In genomic region chr7:66812737-66813136, GRCm38 (mm10) we compare ENCODE assay signal across 11 mouse cellular contexts. TPM values are rescaled to one million over a fixed set of nuclear protein-coding genes. Genes with fewer than 3 reads are reported as not detected.
DNase-seq lines count a peak whose midpoint lies in the region; ATAC-seq and TF ChIP-seq lines count a peak whose summit lies in the region.
"Had no signal": no experiment of that assay in that cellular context is flagged by ENCODE, and none has a peak within 500 bp of the region (broad histone marks: within the 10 kb centered on the region; RNA-seq: fewer than 3 reads in every experiment).

No protein-coding gene starts in this region.

- H3K4me2 ChIP-seq in kidney, postnatal 0 days (ENCODE audit: low read length), result no peak overlapping the region
- H3K4me2 ChIP-seq: midbrain, embryonic 13.5 days; neural tube, embryonic 13.5 days had no signal

- no peak overlapping the region for H3K4me3 ChIP-seq in kidney, postnatal 0 days (replicated peaks; ENCODE audit: low read depth, low read length)
- H3K4me3 ChIP-seq in gastrocnemius, adult 2 months, result no peak overlapping the region
- H3K4me3 ChIP-seq: midbrain, embryonic 13.5 days; neural tube, embryonic 13.5 days had no signal

- TF ChIP-seq POLR2A in brain, embryonic 14.5 days (IDR thresholded peaks at IDR 0.05; ENCODE audit: borderline replicate concordance, extremely low read depth, insufficient read depth, insufficient read length, poor library complexity, severe bottlenecking), result no peak

- intact Hi-C loops in gastrocnemius, adult 2 months (cut with DNase I), result no loop called here

- DNase-seq in kidney, postnatal 0 days (ENCODE audit: low spot score), result peak; percentile 49
- DNase-seq in kidney, postnatal 14 days, result no peak
- DNase-seq in thymus, postnatal 0 days (ENCODE audit: low spot score), result peak; percentile 5
- DNase-seq in thymus, postnatal 25 days, result no peak
- peak; percentile 33 for DNase-seq in brain, embryonic 14.5 days (ENCODE audit: low read depth)
- no peak for DNase-seq in gastrocnemius, adult 2 months
- DNase-seq: heart, postnatal 4 days; right cerebral cortex, postnatal 14 days had no signal

- H3K36me3 ChIP-seq in kidney, postnatal 0 days (ENCODE audit: insufficient read depth, low read length), result no peaks in the 10 kb centered on the region
- H3K36me3 ChIP-seq: midbrain, embryonic 13.5 days; neural tube, embryonic 13.5 days had no signal

- no peak for ATAC-seq in kidney, postnatal 0 days (replicated peaks; ENCODE audit: low FRiP score, low read depth)
- no peak for ATAC-seq in erythroblast, adult 5-6 weeks (replicated peaks; ENCODE audit: low FRiP score, poor library complexity, severe bottlenecking)
- ATAC-seq: midbrain, embryonic 13.5 days had no signal

- H3K27me3 ChIP-seq in kidney, postnatal 0 days (ENCODE audit: insufficient read depth, low read length), result no peaks in the 10 kb centered on the region
- H3K27me3 ChIP-seq: midbrain, embryonic 13.5 days; neural tube, embryonic 13.5 days had no signal

- 10% methylated on average over 9 of the region's 9 CpGs for WGBS in kidney, postnatal 0 days

- H3K27ac ChIP-seq in kidney, postnatal 0 days, result no peak overlapping the region
- H3K27ac ChIP-seq in gastrocnemius, adult 2 months, result no peak overlapping the region
- H3K27ac ChIP-seq: midbrain, embryonic 13.5 days; neural tube, embryonic 13.5 days had no signal

- H3K4me1 ChIP-seq in kidney, postnatal 0 days (replicated peaks; ENCODE audit: insufficient read depth, low read length), result no peaks in the 10 kb centered on the region; the same call in 1 of the 2 replicates
- H3K4me1 ChIP-seq: midbrain, embryonic 13.5 days had no signal

- TF ChIP-seq CTCF in kidney, postnatal 0 days (IDR thresholded peaks at IDR 0.05; ENCODE audit: low read depth), result no peak
- TF ChIP-seq CTCF in brain, embryonic 14.5 days (IDR thresholded peaks at IDR 0.05; ENCODE audit: borderline replicate concordance, extremely low read depth, insufficient read depth, insufficient read length), result no peak
- no peak for TF ChIP-seq CTCF in gastrocnemius, adult 2 months (IDR thresholded peaks at IDR 0.05)

- H3K9ac ChIP-seq in kidney, postnatal 0 days (ENCODE audit: low read depth, low read length), result no peak overlapping the region
- H3K9ac ChIP-seq: midbrain, embryonic 13.5 days; neural tube, embryonic 13.5 days had no signal

- H3K9me3 ChIP-seq in kidney, postnatal 0 days (replicated peaks; ENCODE audit: low read length), result no peaks in the 10 kb centered on the region
- H3K9me3 ChIP-seq: midbrain, embryonic 13.5 days; neural tube, embryonic 13.5 days had no signal

RNA-seq across cellular contexts. Expression of gene Adamts17, which starts 26.8 kb away (rescaled TPM):
- 1.5 and 3.1 TPM in 2 replicates for polyA plus RNA-seq in kidney, postnatal 0 days (2015; fragmentation: Nextera tagmentation; extraction: Ambion mirVana)
- 0.82 and 1.2 TPM in 2 replicates for polyA plus RNA-seq in thymus, postnatal 0 days (2015; fragmentation: Nextera tagmentation; extraction: Ambion mirVana)
- polyA plus RNA-seq in brain, embryonic 14.5 days (2012; rRNA removed), result 3.0 and 4.5 TPM in 2 replicates
- under 1 TPM; 0.15 to 0.47 TPM for total RNA-seq in gastrocnemius, adult 2 months (2021)
- not detected in 2 replicates for total RNA-seq in erythroblast, adult 5-6 weeks (2015; ENCODE audit: low replicate concordance)
- not detected in 2 replicates for total RNA-seq in erythroblast, adult 5-6 weeks (2017; ENCODE audit: low replicate concordance)

Comparison
In these comparisons a context has a peak if more than half of its experiments do, and no peak if none do; other contexts are left out.
1. DNase-seq: peak in kidney, postnatal 0 days (single experiment), thymus, postnatal 0 days (single experiment) and brain, embryonic 14.5 days (single experiment); none in kidney, postnatal 14 days (single experiment), thymus, postnatal 25 days (single experiment) and gastrocnemius, adult 2 months (single experiment).